Mouse (Mus musculus): ENCODE data around the gene Tssk3. TPM values are rescaled to one million over a fixed set of nuclear protein-coding genes. Genes with fewer than 3 reads are reported as not detected.

Tssk3 gene
- polyA plus RNA-seq, 1 experiment from 2014 or later: not detected

GRCm38 (mm10) chr4:129447360-129447759, 43.5 kb downstream of the Tssk3 start:
- ATAC-seq: no peak

GRCm38 (mm10) chr4:129441145-129441544, 49.7 kb downstream of the Tssk3 start:
- WGBS: 30% methylated on average over 6 of the region's 6 CpGs
- H3K9me3 ChIP-seq (ENCODE audit: control insufficient read depth): no peaks in the 10 kb centered on the region
- no peak for TF ChIP-seq CTCF (IDR thresholded peaks at IDR 0.05; ENCODE audit: low read depth)
- H3K4me3 ChIP-seq (ENCODE audit: low read depth, low read length): peak overlapping the region; percentile 38
- no peak overlapping the region for H3K9ac ChIP-seq (ENCODE audit: low read depth, low read length)
- no peak for ATAC-seq
- H3K4me2 ChIP-seq (replicated peaks; ENCODE audit: low read depth): peak overlapping the region; percentile 72; the same call in 1 of the 2 replicates
- H3K36me3 ChIP-seq (ENCODE audit: control insufficient read depth, insufficient read depth): no peaks in the 10 kb centered on the region
- H3K4me1 ChIP-seq (replicated peaks; ENCODE audit: control insufficient read depth, insufficient read depth, low read length): no peaks in the 10 kb centered on the region; the same call in 1 of the 2 replicates
- no peak overlapping the region for H3K27ac ChIP-seq (ENCODE audit: low read depth, low read length)
- peaks cover 19% of the 10 kb centered on the region for H3K27me3 ChIP-seq (replicated peaks; ENCODE audit: control insufficient read depth, insufficient read depth, low read length)

More at GRCm38 (mm10) chr4:129447360-129447759, 43.5 kb downstream of the Tssk3 start:
- Histone ChIP-seq H3K4me3 (ENCODE audit: low read depth, low read length) (no peak overlapping the region), H3K36me3 (ENCODE audit: control insufficient read depth, insufficient read depth) (no peaks in the 10 kb centered on the region), H3K27me3 (replicated peaks; ENCODE audit: control insufficient read depth, insufficient read depth, low read length) (peaks cover 2% of the 10 kb centered on the region; the same call in 1 of the 2 replicates), H3K4me2 (replicated peaks; ENCODE audit: low read depth) (no peak overlapping the region), H3K9ac (ENCODE audit: low read depth, low read length) (no peak overlapping the region), H3K4me1 (replicated peaks; ENCODE audit: control insufficient read depth, insufficient read depth, low read length) (no peaks in the 10 kb centered on the region), H3K27ac (ENCODE audit: low read depth, low read length) (no peak overlapping the region), H3K9me3 (ENCODE audit: control insufficient read depth) (no peaks in the 10 kb centered on the region)
- TF ChIP-seq CTCF (IDR thresholded peaks at IDR 0.05; ENCODE audit: low read depth): no peak
- WGBS: 75% methylated on average over 8 of the region's 8 CpGs

DNA sequence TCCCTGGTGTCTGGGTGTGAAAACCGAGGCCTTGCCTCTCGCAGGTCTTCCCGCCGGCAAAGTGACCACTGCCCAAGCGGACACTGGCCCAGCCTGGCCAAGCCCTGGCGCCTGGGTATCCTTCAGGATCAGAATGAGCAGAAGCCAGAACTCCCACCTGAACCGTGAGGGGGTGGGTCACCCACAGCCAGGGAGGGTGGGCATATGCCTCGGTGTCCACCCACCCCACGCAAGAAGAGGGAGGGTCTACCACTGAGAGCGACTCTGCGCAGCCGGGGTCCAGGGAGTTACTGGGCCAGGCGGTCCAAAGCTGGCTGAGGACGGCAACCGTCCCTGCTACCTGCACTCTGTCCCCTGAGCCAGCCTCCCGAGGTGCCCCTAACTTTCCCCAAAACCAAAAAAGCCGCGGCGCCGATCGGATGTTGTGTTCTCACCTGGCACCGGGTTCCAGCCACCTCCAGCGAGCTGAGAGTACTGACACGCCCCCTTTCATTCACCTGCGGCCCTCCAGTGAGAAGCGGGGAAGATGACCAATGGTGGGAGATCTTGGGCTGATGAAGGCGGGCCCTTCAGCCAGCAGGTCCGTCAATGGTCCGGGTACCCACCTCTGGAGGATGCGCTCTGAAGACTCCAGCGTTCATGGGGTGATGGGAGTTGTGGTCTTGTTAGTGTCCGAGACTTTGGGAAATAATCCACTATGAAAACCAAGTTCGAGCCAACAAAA, 50.3 kb downstream of the Tssk3 start, which contains the start of gene Zbtb8b:
Zbtb8b (minus strand) TSS at position 514 of the 724 bp plus-strand sequence.
- ATAC-seq: peak; percentile 47
- no peak within 1 kb of the TSS for H3K27ac ChIP-seq (ENCODE audit: low read depth, low read length)
- no peaks in the 10 kb centered on the region for H3K36me3 ChIP-seq (ENCODE audit: control insufficient read depth, insufficient read depth)
- H3K27me3 ChIP-seq (replicated peaks; ENCODE audit: control insufficient read depth, insufficient read depth, low read length): peaks cover 19% of the 10 kb centered on the region
- no peaks in the 10 kb centered on the region for H3K9me3 ChIP-seq (ENCODE audit: control insufficient read depth)
- H3K4me3 ChIP-seq (ENCODE audit: low read depth, low read length): peak within 1 kb of the TSS; percentile 38
- 2% methylated on average over 33 of the region's 33 CpGs for WGBS
- peak within 1 kb of the TSS; percentile 72 for H3K4me2 ChIP-seq (replicated peaks; ENCODE audit: low read depth)
- no peak within 1 kb of the TSS for H3K9ac ChIP-seq (ENCODE audit: low read depth, low read length)
- TF ChIP-seq CTCF (IDR thresholded peaks at IDR 0.05; ENCODE audit: low read depth): no peak
- H3K4me1 ChIP-seq (replicated peaks; ENCODE audit: control insufficient read depth, insufficient read depth, low read length): no peaks in the 10 kb centered on the region; the same call in 1 of the 2 replicates

Other genes starting within 250 kb of the Tssk3 start
- gene C77080, start 229.6 kb downstream of the Tssk3 start, polyA plus RNA-seq (2015; fragmentation: Nextera tagmentation; extraction: Ambion mirVana): 14.3 and 15.1 TPM in 2 replicates
- 1.3 and 1.6 TPM in 2 replicates for gene Sync, start 203.4 kb downstream of the Tssk3 start, polyA plus RNA-seq (2015; fragmentation: Nextera tagmentation; extraction: Ambion mirVana)
- gene Rbbp4, start 155.7 kb downstream of the Tssk3 start, polyA plus RNA-seq (2015; fragmentation: Nextera tagmentation; extraction: Ambion mirVana): 159 and 175 TPM in 2 replicates
- 92.9 and 94.5 TPM in 2 replicates for gene Zbtb8os, start 155.3 kb downstream of the Tssk3 start, polyA plus RNA-seq (2015; fragmentation: Nextera tagmentation; extraction: Ambion mirVana)
- 6.8 and 7.1 TPM in 2 replicates for gene Zbtb8a, start 112.9 kb downstream of the Tssk3 start, polyA plus RNA-seq (2015; fragmentation: Nextera tagmentation; extraction: Ambion mirVana)
- gene Zbtb8b, start 50.2 kb downstream of the Tssk3 start, polyA plus RNA-seq (2015; fragmentation: Nextera tagmentation; extraction: Ambion mirVana): 0.14 and 0.29 TPM in 2 replicates
- 23.6 and 24.8 TPM in 2 replicates for gene Bsdc1, start 29.4 kb downstream of the Tssk3 start, polyA plus RNA-seq (2015; fragmentation: Nextera tagmentation; extraction: Ambion mirVana)
- gene Fam229a, start 168 bp upstream of the Tssk3 start, polyA plus RNA-seq (2015; fragmentation: Nextera tagmentation; extraction: Ambion mirVana): 0.22 TPM in 1 of 2 replicates, not detected in the other
- 126 and 142 TPM in 2 replicates for gene Marcksl1, start 22.6 kb upstream of the Tssk3 start, polyA plus RNA-seq (2015; fragmentation: Nextera tagmentation; extraction: Ambion mirVana)
- 89.9 and 91.7 TPM in 2 replicates for gene Hdac1, start 51.7 kb upstream of the Tssk3 start, polyA plus RNA-seq (2015; fragmentation: Nextera tagmentation; extraction: Ambion mirVana)
- 3.0 and 3.1 TPM in 2 replicates for gene Lck, start 82.6 kb upstream of the Tssk3 start, polyA plus RNA-seq (2015; fragmentation: Nextera tagmentation; extraction: Ambion mirVana)
- gene Fam167b, start 87.5 kb upstream of the Tssk3 start, polyA plus RNA-seq (2015; fragmentation: Nextera tagmentation; extraction: Ambion mirVana): 1.4 and 1.7 TPM in 2 replicates
- 139 and 144 TPM in 2 replicates for gene Eif3i, start 109.6 kb upstream of the Tssk3 start, polyA plus RNA-seq (2015; fragmentation: Nextera tagmentation; extraction: Ambion mirVana)
- gene Tmem234, start 109.6 kb upstream of the Tssk3 start, polyA plus RNA-seq (2015; fragmentation: Nextera tagmentation; extraction: Ambion mirVana): 135 and 146 TPM in 2 replicates
- 1.1 and 1.2 TPM in 2 replicates for gene Dcdc2b, start 123.2 kb upstream of the Tssk3 start, polyA plus RNA-seq (2015; fragmentation: Nextera tagmentation; extraction: Ambion mirVana)
- 15.9 and 17.9 TPM in 2 replicates for gene Iqcc, start 128.1 kb upstream of the Tssk3 start, polyA plus RNA-seq (2015; fragmentation: Nextera tagmentation; extraction: Ambion mirVana)
- 29.6 and 32.0 TPM in 2 replicates for gene Ccdc28b, start 132.9 kb upstream of the Tssk3 start, polyA plus RNA-seq (2015; fragmentation: Nextera tagmentation; extraction: Ambion mirVana)
- gene Txlna, start 150.0 kb upstream of the Tssk3 start, polyA plus RNA-seq (2015; fragmentation: Nextera tagmentation; extraction: Ambion mirVana): 18.5 and 19.2 TPM in 2 replicates
- gene Kpna6, start 181.7 kb upstream of the Tssk3 start, polyA plus RNA-seq (2015; fragmentation: Nextera tagmentation; extraction: Ambion mirVana): 8.3 and 9.8 TPM in 2 replicates
- 4.0 and 4.6 TPM in 2 replicates for gene Tmem39b, start 205.8 kb upstream of the Tssk3 start, polyA plus RNA-seq (2015; fragmentation: Nextera tagmentation; extraction: Ambion mirVana)